Mouse (Mus musculus) hindbrain, embryonic 11.5 days (tissue): Measurements from ENCODE around the gene Eral1. TPM values are rescaled to one million over a fixed set of nuclear protein-coding genes. Genes with fewer than 3 reads are reported as not detected.

ENCODE experiments used
- microRNA counts: library from miRNA; unstranded; fragments of <30 nt; microRNA quantifications from one replicate; lab custom pipeline; 2015
- polyA plus RNA-seq: library from polyadenylated mRNA; unstranded; fragments of >200 nt; fragmentation: Nextera tagmentation; extraction: Ambion mirVana; gene quantifications from 2 replicates; pipeline ENCODE4 v1.2.1, GENCODE M21; 2014

Gene Eral1
- polyA plus RNA-seq, 1 experiment from 2014 or later: 31.9 TPM

MicroRNA genes within 50 kb of the gene (microRNA counts, 519-probe panel; counts per million panel counts)
- 4,517 counts per million, percentile 48 among the panel's probes with 10 or more counts for microRNA mmu-miR-144 (lab: Ali Mortazavi, UCI)
- 2,982 counts per million, percentile 15 among the panel's probes with 10 or more counts for microRNA mmu-miR-451 (lab: Ali Mortazavi, UCI)

Other genes starting within 250 kb of the Eral1 start
- gene Pipox, start 186.3 kb downstream of the Eral1 start, polyA plus RNA-seq: 7.6 and 8.6 TPM in 2 replicates
- 13.3 TPM in 2 replicates for gene Sez6, start 149.6 kb downstream of the Eral1 start, polyA plus RNA-seq
- 16.9 and 20.2 TPM in 2 replicates for gene Phf12, start 97.6 kb downstream of the Eral1 start, polyA plus RNA-seq
- 20.0 and 21.0 TPM in 2 replicates for gene Dhrs13, start 48.1 kb downstream of the Eral1 start, polyA plus RNA-seq
- gene Flot2, start 42.5 kb downstream of the Eral1 start, polyA plus RNA-seq: 56.3 and 60.0 TPM in 2 replicates
- 24.3 and 24.4 TPM in 2 replicates for gene Fam222b, start 14.3 kb upstream of the Eral1 start, polyA plus RNA-seq
- 73.6 and 92.0 TPM in 2 replicates for gene Traf4, start 85.2 kb upstream of the Eral1 start, polyA plus RNA-seq
- 5.2 and 7.0 TPM in 2 replicates for gene Nek8, start 96.3 kb upstream of the Eral1 start, polyA plus RNA-seq
- 6.8 and 9.5 TPM in 2 replicates for gene Tlcd1, start 96.3 kb upstream of the Eral1 start, polyA plus RNA-seq
- gene Rpl23a, start 103.2 kb upstream of the Eral1 start, polyA plus RNA-seq: 1,168 and 1,191 TPM in 2 replicates
- 57.7 and 69.3 TPM in 2 replicates for gene Rab34, start 108.0 kb upstream of the Eral1 start, polyA plus RNA-seq
- gene Proca1, start 113.0 kb upstream of the Eral1 start, polyA plus RNA-seq: 1.0 and 1.2 TPM in 2 replicates
- 60.6 and 60.8 TPM in 2 replicates for gene Sdf2, start 165.4 kb upstream of the Eral1 start, polyA plus RNA-seq
- 26.1 and 26.2 TPM in 2 replicates for gene Supt6, start 165.6 kb upstream of the Eral1 start, polyA plus RNA-seq
- gene 2610507B11Rik, start 181.4 kb upstream of the Eral1 start, polyA plus RNA-seq: 65.4 and 94.5 TPM in 2 replicates
- gene BC030499, start 210.5 kb upstream of the Eral1 start, polyA plus RNA-seq: 0.11 and 0.20 TPM in 2 replicates
- gene Spag5, start 221.1 kb upstream of the Eral1 start, polyA plus RNA-seq: 48.3 and 52.2 TPM in 2 replicates
- 2.7 and 3.3 TPM in 2 replicates for gene Aldoc, start 242.6 kb upstream of the Eral1 start, polyA plus RNA-seq
- 49.4 and 54.2 TPM in 2 replicates for gene Pigs, start 248.0 kb upstream of the Eral1 start, polyA plus RNA-seq